Mouse (Mus musculus) kidney, postnatal 14 days (tissue): Measurements from ENCODE around the gene Krtap6-2.

Experiments
- DNase-seq: peaks from one replicate; pipeline ENCODE4 v3.0.0; 2022; ENCODE audit warnings: mixed read lengths

Krtap6-2 gene

DNA sequence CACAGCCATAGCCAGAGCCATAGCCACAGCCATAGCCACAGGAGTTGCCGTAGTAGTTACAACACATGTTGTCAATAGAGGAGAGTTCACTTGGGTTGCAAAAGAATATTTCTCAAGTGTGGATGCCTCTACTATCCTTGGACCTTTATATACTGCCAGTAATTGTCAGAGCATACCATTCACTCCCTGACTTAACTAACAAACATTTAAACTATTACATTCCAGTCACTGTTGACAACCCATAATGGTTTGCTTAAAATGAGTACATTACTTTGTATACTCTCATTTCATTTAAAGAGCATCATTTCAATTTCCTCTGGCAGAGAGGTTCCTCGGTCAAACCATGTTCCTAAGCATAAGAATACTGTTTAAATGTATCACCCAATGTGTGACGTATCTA is at the start of gene Krtap6-2:
TSS of gene Krtap6-2 (minus strand) at position 101 of the 400 bp plus-strand sequence.
- DNase-seq: no peak

DNA sequence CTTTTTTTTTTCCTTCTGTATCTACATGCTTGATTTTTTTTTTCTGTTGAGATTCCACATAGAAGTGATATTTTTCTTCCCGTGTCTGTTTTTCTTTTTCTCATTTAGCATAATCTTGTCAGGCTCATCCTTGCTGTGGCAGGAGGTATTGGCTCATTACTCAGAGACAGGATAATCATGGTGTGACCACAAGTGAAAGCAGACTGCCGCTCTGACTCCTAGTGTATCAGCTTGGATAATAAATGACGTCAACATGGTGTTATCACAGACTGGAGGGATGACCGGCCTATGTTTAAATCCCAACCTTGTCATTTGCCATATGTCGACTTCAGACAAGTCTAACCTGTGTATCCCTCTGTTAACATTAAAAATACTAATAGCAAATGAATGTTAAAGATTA is 41.3 kb upstream of the Krtap6-2 start:
- DNase-seq: no peak

- DNase-seq: no peak
Observed at GRCm38 (mm10) chr16:89429586-89429985, 9.7 kb upstream of the Krtap6-2 start.

DNA sequence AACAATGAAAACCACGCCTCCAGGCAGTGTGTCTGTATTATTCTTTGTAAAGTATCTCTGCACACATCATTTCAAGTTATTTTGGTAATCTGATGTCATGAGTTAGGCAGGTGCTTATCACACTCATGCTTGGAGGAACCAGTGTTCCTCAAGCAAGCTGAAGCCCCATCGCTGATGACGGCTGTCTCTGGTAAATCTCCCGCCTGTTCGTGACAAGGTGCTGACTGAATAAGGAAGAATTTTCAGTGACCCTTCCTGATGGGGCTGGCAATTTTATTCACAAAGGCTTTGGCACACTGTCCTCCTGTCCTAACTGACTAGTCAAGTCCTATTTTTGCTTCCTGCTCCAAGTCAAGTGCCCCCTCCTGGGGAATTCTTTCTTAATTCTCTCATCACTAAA is 5.4 kb upstream of the Krtap6-2 start:
- no peak for DNase-seq

DNA sequence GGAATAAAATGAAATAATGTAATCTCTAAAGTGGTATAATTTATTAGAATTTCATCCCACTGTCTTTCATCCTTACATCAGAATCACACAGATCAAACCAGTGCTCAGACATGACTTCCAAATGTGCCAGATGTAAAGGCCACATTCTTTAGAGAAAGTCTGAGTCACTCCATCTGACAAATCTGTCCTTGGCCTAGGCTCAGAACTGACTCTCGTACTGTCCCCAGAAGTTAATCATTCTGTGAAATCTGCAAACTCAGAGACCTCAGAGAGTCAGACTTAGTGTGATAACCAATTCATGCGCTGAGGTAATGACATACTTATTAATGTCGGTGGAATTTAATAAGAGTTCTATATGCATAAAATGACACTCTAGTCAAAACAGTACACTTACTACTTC is 3.6 kb downstream of the Krtap6-2 start:
- DNase-seq: no peak

DNA sequence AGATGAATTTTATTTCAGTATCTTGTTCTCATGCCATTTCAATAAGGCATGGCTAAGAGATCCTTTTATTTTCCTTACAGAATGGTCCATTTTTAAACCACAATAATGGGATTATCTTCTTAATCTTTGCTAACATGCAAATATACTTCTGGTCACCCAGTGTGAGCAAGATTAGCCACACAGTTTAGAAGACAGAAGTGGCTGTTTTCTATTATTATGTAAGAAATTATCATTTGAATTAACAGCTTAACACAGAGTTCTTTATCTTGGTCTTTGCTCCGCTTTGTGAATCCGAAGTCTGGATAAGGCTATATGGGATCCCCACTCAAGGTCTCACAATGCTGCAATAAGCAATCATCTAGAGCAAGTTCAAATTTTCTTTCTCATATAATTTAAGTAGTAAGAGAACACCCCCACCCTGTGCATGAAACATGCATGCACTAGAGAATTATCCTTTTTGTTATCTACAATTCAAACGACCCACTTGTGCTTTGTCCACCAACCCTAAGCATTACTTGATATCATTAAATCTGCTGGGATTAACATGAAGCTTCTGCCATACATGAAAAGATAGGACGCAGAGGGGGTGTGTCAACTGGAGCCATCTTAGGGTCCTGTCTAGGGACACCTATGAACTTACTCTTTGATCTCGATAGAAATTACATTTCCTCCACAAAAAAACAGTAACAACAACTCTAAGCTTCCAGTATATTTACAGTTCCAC is 9.4 kb downstream of the Krtap6-2 start:
- no peak for DNase-seq

DNA sequence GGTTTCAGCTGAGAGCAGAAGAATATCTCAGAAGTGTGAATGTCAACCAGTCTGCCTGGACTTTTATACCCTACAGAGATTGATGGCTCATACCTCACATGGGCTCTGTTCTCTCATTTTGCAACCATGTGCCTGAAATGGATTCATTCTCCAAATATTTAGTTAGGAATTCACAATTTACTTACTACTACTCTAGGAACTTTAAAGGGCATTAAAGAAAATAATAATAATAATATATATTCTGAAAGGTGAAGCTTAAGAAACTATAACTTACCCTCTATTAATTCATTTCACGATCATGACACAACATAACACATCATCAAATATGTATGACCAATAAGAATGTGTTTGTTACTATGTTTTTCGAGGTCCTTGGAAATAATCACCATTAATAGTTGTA is 16.1 kb downstream of the Krtap6-2 start, which contains the start of gene Krtap21-1:
TSS of gene Krtap21-1 (minus strand) at position 101 of the 400 bp plus-strand sequence.
- DNase-seq: no peak

DNA sequence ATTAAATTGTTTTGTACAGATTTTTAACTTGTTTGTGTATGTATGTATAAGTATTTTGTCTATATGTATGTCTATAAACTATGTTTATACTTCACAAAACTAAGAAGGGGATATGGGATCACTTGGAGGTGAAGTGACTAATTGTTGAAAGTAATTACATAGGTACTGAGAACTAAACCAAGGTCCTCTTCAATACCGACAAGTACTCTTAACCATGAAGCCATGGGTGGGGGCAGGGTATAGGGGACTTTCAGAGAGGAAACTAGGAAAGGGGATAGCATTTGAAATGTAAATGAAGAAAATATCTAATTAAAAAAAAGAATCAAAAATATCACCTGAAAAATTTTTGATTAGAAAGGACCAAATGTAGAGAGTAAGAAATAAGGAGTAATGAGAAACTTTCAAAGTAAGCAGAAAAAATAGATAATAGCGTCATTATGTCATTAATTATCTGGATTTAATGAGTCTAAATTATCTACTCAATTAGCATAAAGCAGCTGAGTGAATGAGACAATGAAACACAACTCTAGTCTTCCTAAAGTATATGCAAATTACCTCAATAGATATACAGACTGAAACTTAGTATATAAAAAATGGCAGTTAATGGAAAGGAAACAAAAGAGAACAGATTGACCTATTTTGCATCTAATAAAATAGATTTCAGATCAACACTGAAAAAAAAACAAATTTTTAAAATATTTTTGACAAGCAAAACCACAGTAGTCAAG is 47.0 kb downstream of the Krtap6-2 start:
- DNase-seq: no peak
